ENCODE assay signal across 7 mouse cellular contexts in genomic region chr5:135743741-135744609, GRCm38 (mm10). TPM values are rescaled to one million over a fixed set of nuclear protein-coding genes. Genes with fewer than 3 reads are reported as not detected.
DNase-seq lines count a peak whose midpoint lies in the region; ATAC-seq lines count a peak whose summit lies in the region.

TSS of gene Tmem120a (minus strand) at chr5:135744448.

- ATAC-seq in embryonic facial prominence, embryonic 11.5 days (replicated peaks; ENCODE audit: insufficient number of reproducible peaks, low FRiP score, low TSS enrichment, low read depth) = peak; percentile 93
- ATAC-seq in limb, embryonic 11.5 days (ENCODE audit: insufficient number of reproducible peaks, low FRiP score, low TSS enrichment, low read depth) = peak; percentile 89
- ATAC-seq in midbrain, embryonic 14.5 days (ENCODE audit: low FRiP score, low TSS enrichment) = peak; percentile 93

- WGBS in embryonic facial prominence, embryonic 11.5 days = under 1% methylated on average over 56 of the region's 60 CpGs
- WGBS in limb, embryonic 11.5 days = under 1% methylated on average over 59 of the region's 60 CpGs
- WGBS in midbrain, embryonic 14.5 days = under 1% methylated on average over 60 of the region's 60 CpGs

- DNase-seq in adrenal gland, postnatal 14 days = peak; percentile 98
- peak; percentile 96 for DNase-seq in embryonic facial prominence, embryonic 11.5 days (ENCODE audit: low spot score)
- DNase-seq in heart, adult 11 months = peak; percentile 100
- peak; percentile 98 for DNase-seq in kidney, adult 18-20 months
- peak; percentile 95 for DNase-seq in limb, embryonic 11.5 days (ENCODE audit: low spot score)
- peak; percentile 95 for DNase-seq in midbrain, embryonic 14.5 days
- DNase-seq in spleen, adult 18-20 months = peak; percentile 90 to 96

- H3K4me3 ChIP-seq in embryonic facial prominence, embryonic 11.5 days (ENCODE audit: low read depth, low read length) = peak within 1 kb of the TSS; percentile 52
- H3K4me3 ChIP-seq in limb, embryonic 11.5 days (ENCODE audit: low read depth, low read length) = peak within 1 kb of the TSS; percentile 86
- H3K4me3 ChIP-seq in midbrain, embryonic 14.5 days (replicated peaks; ENCODE audit: low read depth, low read length) = peak within 1 kb of the TSS; percentile 89

- no peaks in the 10 kb centered on the region for H3K27me3 ChIP-seq in embryonic facial prominence, embryonic 11.5 days (ENCODE audit: control insufficient read depth, insufficient read depth, low read length)
- H3K27me3 ChIP-seq in limb, embryonic 11.5 days (ENCODE audit: control insufficient read depth, insufficient read depth, low read length) = no peaks in the 10 kb centered on the region
- H3K27me3 ChIP-seq in midbrain, embryonic 14.5 days (ENCODE audit: control insufficient read depth, insufficient read depth, low read length) = no peaks in the 10 kb centered on the region

- peak within 1 kb of the TSS; percentile 67 for H3K4me2 ChIP-seq in embryonic facial prominence, embryonic 11.5 days (ENCODE audit: low read depth, low read length)
- peak within 1 kb of the TSS; percentile 85 for H3K4me2 ChIP-seq in limb, embryonic 11.5 days (ENCODE audit: low read depth, severe bottlenecking)
- peak within 1 kb of the TSS; percentile 86 for H3K4me2 ChIP-seq in midbrain, embryonic 14.5 days (ENCODE audit: low read length)

- H3K27ac ChIP-seq in embryonic facial prominence, embryonic 11.5 days (replicated peaks; ENCODE audit: low read depth, low read length) = no peak within 1 kb of the TSS; the same call in 1 of the 2 replicates
- no peak within 1 kb of the TSS for H3K27ac ChIP-seq in limb, embryonic 11.5 days (replicated peaks; ENCODE audit: low read depth, low read length)
- peak within 1 kb of the TSS; percentile 52 for H3K27ac ChIP-seq in midbrain, embryonic 14.5 days (replicated peaks; ENCODE audit: low read depth, low read length)

- no peaks in the 10 kb centered on the region for H3K9me3 ChIP-seq in embryonic facial prominence, embryonic 11.5 days (replicated peaks; ENCODE audit: control insufficient read depth, low read length)
- H3K9me3 ChIP-seq in limb, embryonic 11.5 days (ENCODE audit: control insufficient read depth, low read length) = no peaks in the 10 kb centered on the region; the same call in 1 of the 2 replicates
- peaks cover 6% of the 10 kb centered on the region; the same call in 1 of the 2 replicates for H3K9me3 ChIP-seq in midbrain, embryonic 14.5 days (ENCODE audit: control insufficient read depth, low read length)

- H3K9ac ChIP-seq in embryonic facial prominence, embryonic 11.5 days (replicated peaks; ENCODE audit: low read length) = peak within 1 kb of the TSS; percentile 40
- peak within 1 kb of the TSS; percentile 77 for H3K9ac ChIP-seq in limb, embryonic 11.5 days (ENCODE audit: low read length)
- peak within 1 kb of the TSS; percentile 86 for H3K9ac ChIP-seq in midbrain, embryonic 14.5 days (replicated peaks; ENCODE audit: low read length)

- peaks cover 3% of the 10 kb centered on the region for H3K4me1 ChIP-seq in embryonic facial prominence, embryonic 11.5 days (ENCODE audit: control insufficient read depth, insufficient read depth, low read length)
- peaks cover 9% of the 10 kb centered on the region; the same call in 1 of the 2 replicates for H3K4me1 ChIP-seq in limb, embryonic 11.5 days (ENCODE audit: control insufficient read depth, insufficient read depth, low read length)
- H3K4me1 ChIP-seq in midbrain, embryonic 14.5 days (ENCODE audit: control insufficient read depth, insufficient read depth, low read length) = peaks cover 8% of the 10 kb centered on the region; the same call in 1 of the 2 replicates

- H3K36me3 ChIP-seq in embryonic facial prominence, embryonic 11.5 days (replicated peaks; ENCODE audit: control insufficient read depth, insufficient read depth, low read depth, low read length) = no peaks in the 10 kb centered on the region; the same call in 1 of the 2 replicates
- H3K36me3 ChIP-seq in limb, embryonic 11.5 days (ENCODE audit: control insufficient read depth, insufficient read depth, low read length) = no peaks in the 10 kb centered on the region
- peaks cover 21% of the 10 kb centered on the region for H3K36me3 ChIP-seq in midbrain, embryonic 14.5 days (ENCODE audit: control insufficient read depth, insufficient read depth, low read length)

RNA-seq across cellular contexts. Expression of gene Tmem120a, which starts in this region (rescaled TPM):
- total RNA-seq in adrenal gland, postnatal 14 days (2021) = 26.8 and 45.4 TPM in 2 replicates
- 47.1 and 57.3 TPM in 2 replicates for polyA plus RNA-seq in embryonic facial prominence, embryonic 11.5 days (2014; fragmentation: Nextera tagmentation; extraction: Ambion mirVana)
- 43.6 and 49.5 TPM in 2 replicates for polyA plus RNA-seq in limb, embryonic 11.5 days (2014; fragmentation: Nextera tagmentation; extraction: Ambion mirVana)
- polyA plus RNA-seq in midbrain, embryonic 14.5 days (2014; fragmentation: Nextera tagmentation; extraction: Ambion mirVana) = 76.8 and 79.8 TPM in 2 replicates
